Mouse (Mus musculus): ENCODE measurements around the gene Ubac2. TPM values are rescaled to one million over a fixed set of nuclear protein-coding genes. Genes with fewer than 3 reads are reported as not detected.
A peak's percentile ranks its signal among the peaks of the same experiment; 100 is the strongest.

The Ubac2 gene
- total RNA-seq, 2 experiments from 2014 or later: 14.0 to 16.6 TPM

DNA sequence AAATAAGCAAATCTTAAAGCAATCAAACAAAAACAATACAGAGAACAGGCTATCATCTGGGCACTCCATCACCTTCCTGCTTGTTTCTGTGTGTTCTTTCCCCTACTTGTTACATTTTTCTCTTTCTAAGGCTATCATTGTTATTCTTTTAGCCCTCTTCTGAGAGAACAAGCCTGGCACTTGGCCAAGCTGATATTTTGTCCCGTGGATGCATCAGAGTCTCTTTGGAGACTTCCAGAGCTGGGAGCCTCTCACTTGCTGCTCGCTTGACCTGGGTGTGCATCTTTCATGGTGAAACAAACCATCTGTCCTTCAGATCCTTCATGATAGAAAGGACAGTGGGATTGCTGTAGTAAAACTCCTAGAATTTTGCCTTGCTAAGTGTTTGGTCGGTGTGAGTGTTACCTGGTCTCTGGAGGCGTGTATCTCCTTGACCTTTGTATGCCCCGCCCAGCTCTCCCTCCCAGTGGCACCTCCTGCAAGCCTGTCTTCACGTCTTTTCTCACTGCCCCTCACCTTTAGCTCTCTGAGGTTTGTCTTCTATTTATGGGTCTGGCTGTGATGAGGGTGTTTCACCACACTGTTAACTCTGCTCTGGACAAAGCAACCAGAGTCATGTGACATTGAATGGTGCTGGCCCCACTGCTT, 5.9 kb downstream of the Ubac2 start:
- no peak for ATAC-seq (replicated peaks; ENCODE audit: low FRiP score, low TSS enrichment, poor library complexity, severe bottlenecking)

DNA sequence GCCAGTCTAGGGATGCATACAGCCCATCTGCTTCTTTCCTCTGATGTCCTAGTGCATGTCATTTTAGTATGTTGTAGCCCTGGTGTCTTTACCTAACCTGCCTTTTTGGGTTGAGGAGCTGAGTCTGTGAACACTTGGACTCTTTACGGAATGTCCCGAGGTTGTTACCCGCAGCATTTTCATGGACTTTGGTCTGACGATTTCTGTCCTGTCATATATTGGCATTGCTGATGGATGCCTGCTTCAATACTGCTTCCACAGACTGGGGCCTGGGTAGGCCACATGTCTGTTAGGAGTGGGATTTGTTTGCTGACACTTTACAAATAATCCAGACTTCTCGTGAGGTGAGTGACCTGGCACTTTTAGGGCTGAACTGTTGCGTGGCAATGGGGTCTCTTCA, 15.3 kb downstream of the Ubac2 start:
- no peak for ATAC-seq (replicated peaks; ENCODE audit: low FRiP score, low TSS enrichment, poor library complexity, severe bottlenecking)

DNA sequence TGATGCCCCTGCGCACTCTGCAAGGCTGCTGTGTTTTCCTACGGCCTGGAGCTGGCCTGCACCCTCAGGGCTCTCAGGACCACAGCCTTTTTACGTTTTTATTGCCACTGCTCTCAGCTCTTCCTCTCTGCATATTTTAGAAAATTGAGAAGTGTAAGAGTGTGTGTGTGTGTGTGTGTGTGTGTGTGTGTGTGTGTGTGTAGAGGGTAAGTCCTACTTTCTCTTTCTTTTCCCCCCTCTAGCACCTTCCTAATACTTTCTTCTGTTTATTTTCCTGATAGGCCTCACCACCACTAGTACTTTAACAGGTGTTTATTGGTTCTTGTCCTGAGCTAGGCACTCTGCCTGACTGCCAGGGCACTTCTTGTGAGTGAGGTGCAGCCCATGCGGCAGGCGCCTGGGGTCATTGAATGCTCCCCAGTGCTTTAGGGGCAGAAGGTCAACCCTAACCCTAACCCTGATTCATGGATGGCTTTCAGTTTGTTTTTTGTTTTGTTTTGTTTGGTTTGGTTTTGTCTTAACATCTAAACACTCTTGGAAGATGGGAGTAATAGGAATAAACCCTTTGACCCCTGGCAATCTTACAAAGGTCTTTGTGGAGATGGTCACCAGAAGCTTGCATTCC, 16.2 kb downstream of the Ubac2 start:
- no peak for ATAC-seq (replicated peaks; ENCODE audit: low FRiP score, low TSS enrichment, poor library complexity, severe bottlenecking)

DNA sequence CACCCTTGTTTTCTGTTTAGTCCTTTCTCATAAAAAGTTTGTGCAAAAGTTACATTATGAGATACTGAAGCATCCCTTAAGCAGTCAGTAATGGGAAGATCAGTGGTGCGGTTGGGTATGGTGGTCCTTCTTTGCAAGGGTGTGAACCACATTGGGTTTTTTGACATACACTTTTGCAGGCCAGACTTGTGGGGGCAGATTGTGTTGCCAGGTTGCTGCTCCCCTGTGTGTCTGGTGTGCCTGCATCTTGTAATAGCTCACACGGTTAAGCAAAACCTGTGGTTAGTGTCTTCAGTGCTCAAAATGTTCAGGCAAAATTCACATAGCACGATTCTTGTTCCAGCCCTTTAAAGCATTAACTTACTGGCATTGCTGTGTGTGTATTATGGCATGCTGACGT, 16.9 kb downstream of the Ubac2 start:
- ATAC-seq (replicated peaks; ENCODE audit: low FRiP score, low TSS enrichment, poor library complexity, severe bottlenecking): no peak

DNA sequence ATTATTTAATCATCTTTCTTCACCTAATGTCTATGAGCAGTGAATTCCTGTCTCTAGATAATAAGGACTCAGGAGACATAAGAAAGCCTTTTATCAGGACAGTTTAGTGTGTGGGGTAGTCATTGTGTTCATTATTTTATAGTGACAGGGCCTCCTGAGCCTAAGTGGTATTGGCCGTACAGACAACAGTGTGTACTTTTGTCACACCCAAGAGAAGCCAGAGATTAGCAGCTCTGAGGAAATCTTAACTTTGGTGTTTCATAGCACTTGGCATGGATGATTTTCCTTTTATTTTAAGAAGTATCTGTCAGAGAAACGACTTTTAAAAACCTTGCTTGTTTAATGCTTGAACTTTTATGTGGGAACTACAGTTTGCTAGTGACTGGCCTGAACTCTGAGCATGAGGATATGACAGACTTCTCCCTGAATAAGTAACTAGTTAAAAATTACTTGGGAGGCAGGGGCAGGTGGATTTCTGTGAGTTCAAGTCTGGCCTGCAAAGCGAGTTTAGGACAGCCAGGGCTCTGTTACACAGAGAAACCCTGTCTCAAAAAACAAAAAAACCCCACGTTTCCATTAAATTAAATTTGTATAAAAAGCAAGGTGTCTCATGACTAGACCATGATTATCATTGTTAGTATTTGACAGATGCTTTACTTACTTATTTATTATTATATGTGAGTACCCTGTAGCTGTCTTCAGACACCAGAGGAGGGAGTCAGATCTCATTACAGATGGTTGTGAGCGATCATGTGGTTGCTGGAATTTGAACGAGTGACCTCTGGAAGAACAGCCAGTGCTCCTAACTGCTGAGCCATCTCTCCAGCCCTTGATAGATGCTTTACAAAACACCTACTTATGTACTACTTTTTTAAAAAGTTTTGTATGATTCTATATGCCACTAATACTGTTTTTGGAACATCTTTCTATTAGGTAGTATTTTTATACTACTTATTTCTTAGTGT, 18.0 kb downstream of the Ubac2 start:
- no peak for ATAC-seq (replicated peaks; ENCODE audit: low FRiP score, low TSS enrichment, poor library complexity, severe bottlenecking)

DNA sequence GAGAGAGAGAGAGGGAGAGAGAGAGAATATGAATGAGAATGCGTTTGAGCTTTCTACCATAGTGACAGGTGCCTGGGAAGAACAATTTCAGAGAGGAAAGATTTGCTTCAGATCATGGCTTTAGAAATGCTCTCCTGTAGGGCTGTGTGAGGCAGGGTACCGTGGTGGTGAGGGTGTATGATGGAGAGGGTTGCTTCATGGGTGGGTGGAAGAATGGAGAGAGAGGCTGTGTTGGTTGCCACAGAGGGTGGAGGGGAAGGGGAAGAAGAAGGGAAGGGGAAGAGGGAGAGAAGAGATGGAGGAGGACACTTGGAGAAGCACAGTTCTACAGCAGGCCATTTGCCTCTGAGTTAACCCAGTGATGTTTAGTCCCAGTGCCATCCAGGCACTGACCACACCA, 19.4 kb downstream of the Ubac2 start:
- ATAC-seq (replicated peaks; ENCODE audit: low FRiP score, low TSS enrichment, poor library complexity, severe bottlenecking): no peak

DNA sequence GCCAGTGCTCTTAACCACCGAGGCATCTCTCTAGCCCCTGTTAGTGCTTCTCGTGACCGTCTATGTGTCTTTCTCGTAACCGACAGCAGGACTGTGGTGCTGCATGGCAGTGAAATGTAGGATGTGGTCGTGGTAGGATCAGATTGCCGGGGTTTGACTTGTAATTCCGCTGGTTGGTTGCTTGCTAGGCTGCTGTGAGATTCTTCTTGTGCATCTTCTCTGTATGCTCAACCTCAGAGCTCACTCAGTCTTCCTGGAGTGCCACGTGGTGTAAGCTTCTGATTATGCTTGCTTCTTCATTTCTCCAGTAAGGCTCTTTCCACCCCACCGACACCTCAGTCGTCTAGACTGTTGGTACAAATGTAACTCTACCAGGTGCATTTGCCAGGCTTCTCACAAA, 20.1 kb downstream of the Ubac2 start:
- ATAC-seq (replicated peaks; ENCODE audit: low FRiP score, low TSS enrichment, poor library complexity, severe bottlenecking): no peak

DNA sequence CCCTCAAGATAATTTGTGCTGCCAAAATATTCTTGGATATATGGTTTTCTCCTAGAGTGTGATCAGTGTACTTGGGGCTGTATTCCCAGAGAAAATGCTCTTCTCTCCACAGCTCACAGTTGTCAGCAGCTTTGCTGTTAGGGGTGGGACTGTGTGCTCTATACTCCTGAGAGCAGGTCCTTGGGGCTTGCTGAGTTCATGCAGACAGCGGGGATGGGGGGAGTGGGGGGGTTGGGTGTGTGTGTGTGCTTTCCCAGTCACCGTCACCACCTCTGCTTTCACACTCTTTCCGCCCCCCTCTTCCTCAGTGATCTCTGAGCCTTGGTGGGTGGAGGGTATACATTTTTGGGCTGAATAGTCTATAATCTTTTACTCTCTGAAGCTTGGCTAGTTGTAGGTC, 20.7 kb downstream of the Ubac2 start:
- no peak for ATAC-seq (replicated peaks; ENCODE audit: low FRiP score, low TSS enrichment, poor library complexity, severe bottlenecking)

DNA sequence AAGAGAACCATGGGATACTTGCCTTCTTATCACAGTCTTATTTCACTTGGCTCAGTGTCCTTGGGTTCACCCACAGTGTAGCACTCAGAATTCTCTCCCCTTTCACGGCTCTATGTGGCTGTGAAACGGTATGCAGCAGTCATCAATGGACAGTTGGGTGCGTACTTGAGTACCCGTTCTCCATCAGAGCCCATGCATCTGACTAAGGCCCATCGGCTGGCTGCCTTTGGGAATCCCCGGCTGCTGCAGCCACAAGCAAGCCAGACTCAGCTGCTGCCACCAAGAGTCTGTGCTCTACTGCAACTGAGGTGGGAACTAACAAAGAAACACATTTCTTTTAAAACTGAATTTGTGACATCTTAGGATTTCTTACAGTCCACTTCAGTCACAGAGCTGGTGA, 23.1 kb downstream of the Ubac2 start:
- no peak for ATAC-seq (replicated peaks; ENCODE audit: low FRiP score, low TSS enrichment, poor library complexity, severe bottlenecking)

DNA sequence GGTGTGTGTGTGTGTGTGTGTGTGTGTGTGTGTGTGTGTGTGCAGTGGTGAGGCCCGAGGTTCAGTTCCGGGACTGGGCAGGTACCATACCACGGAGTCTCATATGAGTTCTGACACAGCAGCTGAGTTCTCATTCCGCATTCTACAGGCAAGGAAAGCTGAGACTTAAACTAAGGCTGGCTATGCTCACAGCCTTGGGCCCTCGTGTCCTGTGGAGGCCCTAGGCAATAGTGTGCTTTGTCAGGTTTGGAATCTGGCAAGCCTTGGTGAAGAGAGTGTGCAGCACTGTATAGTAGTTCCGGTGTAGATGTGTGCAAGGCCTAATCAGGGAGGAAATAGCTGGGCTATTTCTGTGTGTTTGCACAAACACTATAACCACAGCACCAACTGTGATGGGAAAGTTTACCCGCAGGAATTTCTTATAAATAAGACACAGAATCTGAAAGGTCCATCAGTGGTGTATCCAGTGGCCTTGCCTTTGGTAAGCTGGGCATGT, 25.0 kb downstream of the Ubac2 start:
- ATAC-seq (replicated peaks; ENCODE audit: low FRiP score, low TSS enrichment, poor library complexity, severe bottlenecking): no peak

DNA sequence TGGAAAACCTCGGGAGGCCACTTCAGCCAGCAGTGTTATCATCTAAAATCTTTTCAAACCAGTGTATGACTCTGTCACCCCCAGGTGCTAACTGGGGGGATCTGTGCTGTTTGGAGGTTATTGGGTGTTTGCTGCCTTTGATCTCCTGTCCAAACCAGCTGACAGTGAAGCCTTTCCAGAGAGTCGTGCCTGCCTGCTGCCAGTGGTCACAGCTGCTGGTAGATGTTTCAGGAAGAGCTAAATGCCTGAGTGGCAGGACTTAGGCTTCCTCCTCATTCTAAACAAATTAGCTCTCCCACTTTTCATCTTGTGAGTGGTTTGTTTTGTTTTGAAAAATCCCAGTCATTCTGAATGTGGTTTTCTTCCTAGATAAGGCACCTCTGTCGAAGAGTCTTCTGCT, 26.3 kb downstream of the Ubac2 start:
- no peak for ATAC-seq (replicated peaks; ENCODE audit: low FRiP score, low TSS enrichment, poor library complexity, severe bottlenecking)

DNA sequence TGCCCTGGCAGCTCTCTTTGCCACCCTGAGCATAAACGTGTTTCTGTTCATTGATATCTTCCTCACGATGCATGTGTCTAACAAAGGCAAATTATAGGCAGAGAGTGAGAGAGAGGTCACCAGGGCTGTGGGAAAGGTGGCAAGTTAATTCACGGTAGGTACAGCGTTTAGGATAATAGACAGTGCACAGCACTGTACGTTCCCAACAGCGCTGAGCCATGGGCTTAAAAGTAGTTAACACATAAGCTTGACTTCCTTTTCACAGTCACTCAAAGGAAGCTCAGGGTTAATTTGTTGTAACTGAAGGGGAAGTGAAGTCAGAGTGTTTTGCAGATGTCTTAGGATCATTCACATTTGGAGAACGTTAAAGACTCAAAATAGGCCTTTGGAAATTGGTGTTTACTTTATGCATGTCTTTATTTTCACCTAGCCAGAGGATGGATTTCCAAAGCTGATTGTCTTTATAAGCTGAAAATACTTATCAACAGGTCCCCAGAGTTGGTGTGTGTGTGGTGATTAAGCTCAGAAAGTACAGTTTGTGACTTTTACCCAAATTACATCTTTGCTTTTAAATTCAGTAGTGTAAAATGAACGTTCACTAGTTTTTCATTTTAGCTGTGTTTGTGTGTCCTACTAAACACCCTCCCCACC, 28.0 kb downstream of the Ubac2 start:
- peak; percentile 56 for ATAC-seq (replicated peaks; ENCODE audit: low FRiP score, low TSS enrichment, poor library complexity, severe bottlenecking)

DNA sequence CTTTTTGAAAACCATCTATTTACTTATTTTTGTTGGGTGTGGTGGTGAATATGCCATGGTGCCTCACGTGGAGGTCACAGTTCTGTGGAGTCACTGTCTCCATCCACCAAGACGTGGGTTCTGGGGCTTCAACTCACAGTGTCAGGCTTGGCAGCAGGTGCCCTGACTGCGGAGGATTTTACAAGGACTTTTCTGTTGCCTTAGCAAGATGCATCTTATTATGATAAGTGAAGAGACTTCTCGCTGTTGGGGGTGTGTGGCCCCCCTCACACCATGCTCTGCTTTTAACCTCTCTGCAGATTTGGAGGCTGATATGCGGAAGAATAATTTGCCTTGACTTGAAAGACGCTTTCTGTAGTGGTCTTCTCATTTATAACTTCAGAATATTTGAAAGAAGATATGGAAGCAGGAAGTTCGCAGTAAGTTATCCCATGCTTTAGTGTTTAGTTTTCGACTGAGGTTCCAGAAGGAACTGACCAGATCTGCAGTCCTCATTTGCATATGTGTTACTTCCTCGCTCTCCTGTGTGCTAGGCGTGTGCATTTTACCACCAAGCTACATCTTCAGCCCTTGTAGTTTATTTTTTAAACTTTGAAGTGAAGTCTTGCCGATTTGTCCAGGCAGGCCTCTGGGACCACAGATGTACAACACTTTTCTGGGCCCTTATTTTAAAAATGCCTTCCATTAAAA, 28.7 kb downstream of the Ubac2 start:
- ATAC-seq (replicated peaks; ENCODE audit: low FRiP score, low TSS enrichment, poor library complexity, severe bottlenecking): peak; percentile 44

DNA sequence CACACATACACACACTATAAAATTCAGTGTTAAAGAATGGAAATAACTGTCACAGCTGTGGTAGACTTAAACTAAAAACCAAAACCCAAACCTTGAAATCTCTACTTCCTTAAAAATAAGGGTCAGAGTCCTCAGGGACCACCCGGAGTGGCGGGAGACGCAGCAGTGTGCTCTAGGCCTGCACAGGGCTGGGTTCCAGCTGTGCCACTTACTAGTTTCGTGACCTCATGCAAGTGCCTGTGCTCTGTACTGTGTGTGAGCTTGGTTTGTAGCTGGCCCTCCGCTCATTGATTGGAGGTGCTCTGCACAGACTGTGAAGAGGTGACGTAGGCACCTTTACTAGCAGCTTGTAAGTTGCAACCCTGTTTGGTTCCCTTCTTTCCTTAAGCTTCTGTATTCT, 31.4 kb downstream of the Ubac2 start:
- no peak for ATAC-seq (replicated peaks; ENCODE audit: low FRiP score, low TSS enrichment, poor library complexity, severe bottlenecking)

DNA sequence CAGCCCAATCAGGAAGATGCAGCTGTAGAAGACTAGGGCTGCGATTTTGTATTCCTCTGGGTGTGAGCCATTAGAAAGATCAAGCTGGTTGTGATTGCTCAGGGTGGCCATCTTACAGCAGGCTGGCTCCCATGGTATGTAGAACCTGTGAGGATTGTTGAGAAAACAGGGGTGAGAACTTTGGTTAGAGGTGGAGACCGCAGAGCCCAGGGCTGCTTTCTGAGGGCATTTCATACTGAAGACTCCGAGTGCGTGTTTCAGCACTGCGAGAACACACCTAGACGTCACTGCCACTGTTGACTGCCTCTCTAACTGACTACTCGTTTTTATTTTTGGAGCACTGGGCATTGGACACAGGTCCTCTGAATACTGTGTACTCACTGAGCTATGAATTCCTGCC, 34.1 kb downstream of the Ubac2 start:
- no peak for ATAC-seq (replicated peaks; ENCODE audit: low FRiP score, low TSS enrichment, poor library complexity, severe bottlenecking)

DNA sequence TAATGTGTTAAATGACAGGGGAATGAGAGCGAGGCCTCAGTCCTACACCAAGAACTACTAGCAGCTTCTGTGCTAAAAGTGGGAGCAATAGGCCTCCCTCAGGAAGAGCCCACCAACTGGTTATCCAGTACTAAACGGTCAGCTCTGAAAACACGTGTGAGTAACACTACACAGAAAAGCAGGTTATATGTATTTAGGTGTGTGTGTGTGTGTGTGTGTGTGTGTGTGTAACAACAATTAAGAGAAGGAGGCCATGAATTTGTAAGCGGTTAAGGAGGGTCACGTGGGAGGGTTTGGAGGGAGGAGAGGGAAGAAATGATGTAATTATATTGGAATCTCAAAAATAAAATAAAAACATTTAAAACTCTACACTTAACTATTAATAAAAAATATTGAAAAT, 36.7 kb downstream of the Ubac2 start:
- ATAC-seq (replicated peaks; ENCODE audit: low FRiP score, low TSS enrichment, poor library complexity, severe bottlenecking): no peak

DNA sequence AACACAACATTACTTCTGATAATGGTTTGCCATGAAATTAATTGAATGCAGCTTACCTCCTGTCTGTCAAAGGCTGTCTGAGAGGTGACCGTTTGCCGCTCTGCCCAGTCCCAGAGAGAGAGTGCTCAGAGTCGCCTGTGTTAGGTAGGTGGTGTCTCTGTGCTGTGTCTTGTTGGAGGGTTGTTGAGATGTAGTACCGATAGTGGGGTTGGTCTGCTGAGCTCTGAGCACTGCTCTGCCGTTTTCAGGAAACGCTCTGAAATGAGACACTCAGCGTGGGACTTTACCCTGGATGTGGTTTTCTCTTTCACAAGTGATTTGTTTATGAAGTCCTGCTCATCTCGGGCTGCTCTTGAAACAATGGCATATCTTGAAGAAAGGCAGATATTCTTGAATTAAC, 37.2 kb downstream of the Ubac2 start, which contains the start of gene Gpr18:
TSS of gene Gpr18 (minus strand) at position 161 of the 400 bp plus-strand sequence.
- peak; percentile 70 for ATAC-seq (replicated peaks; ENCODE audit: low FRiP score, low TSS enrichment, poor library complexity, severe bottlenecking)

DNA sequence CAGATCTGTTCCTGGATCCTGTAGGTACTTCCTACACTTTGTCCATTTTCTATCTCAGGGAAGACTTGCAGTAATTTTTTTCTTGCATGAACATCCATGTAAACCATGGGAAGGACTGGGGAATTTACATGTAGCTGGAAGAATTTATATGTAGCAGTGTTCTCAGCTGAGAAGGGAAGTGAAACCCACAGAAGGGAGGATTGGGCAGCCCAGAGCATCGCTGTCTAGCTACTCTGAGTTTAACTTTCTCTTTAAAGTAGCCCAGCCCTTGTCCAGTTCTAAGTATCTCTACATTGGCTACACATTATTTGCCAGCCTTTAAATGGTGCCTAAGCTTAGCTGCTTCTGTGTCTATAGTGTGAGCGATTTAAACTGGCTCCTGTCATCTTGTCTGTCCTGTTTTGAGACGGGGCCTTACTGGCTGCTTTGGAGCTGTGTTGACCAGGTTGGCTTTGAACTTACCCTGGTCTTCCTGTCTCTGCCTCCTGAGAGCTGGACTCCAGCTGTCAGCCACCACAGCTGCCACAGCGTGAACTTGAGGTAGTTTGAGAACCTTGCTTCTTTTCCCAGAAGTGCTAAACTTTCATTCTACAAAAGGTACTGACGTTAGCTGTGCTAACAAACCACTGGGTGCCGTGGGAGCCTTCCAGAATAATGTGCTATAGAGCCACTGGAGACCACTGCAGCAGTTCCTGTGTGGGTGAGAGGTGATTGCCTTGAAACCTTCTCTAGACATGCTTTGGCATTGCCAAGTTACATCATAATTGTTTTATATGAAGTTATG, 38.1 kb downstream of the Ubac2 start:
- no peak for ATAC-seq (replicated peaks; ENCODE audit: low FRiP score, low TSS enrichment, poor library complexity, severe bottlenecking)

Data from megakaryocyte-erythroid progenitor cell, adult 5-6 weeks (primary cell).